Mouse (Mus musculus) forebrain, embryonic 11.5 days (tissue): ENCODE results near the gene Serpina3n. TPM values are rescaled to one million over a fixed set of nuclear protein-coding genes. Genes with fewer than 3 reads are reported as not detected.
A peak's percentile ranks its signal among the peaks of the same experiment; 100 is the strongest.
"Not testable (repeated sequence)": the region's sequence is repeated elsewhere in the genome, so short reads cannot be mapped to it uniquely, and the experiment has no call there.

Experiments
- ATAC-seq: fragments of 200-750 bp; cut with Nextera tagmentation; replicated peaks from 2 replicates; pipeline ENCODE4 v1.8.0; 2017; ENCODE audit warnings: moderate TSS enrichment; ENCODE audit not compliant: low FRiP score
- DNase-seq: peaks from one replicate; pipeline ENCODE4 v3.0.0-alpha.2; 2017; ENCODE audit warnings: low spot score
- H3K27ac ChIP-seq: fragments of 300-500 bp; sonication (generic); 2 replicates; pipeline ENCODE4 v1.5.1; 2014; ENCODE audit warnings: low read depth, low read length
- H3K27me3 ChIP-seq: fragments of 300-500 bp; sonication (generic); 2 replicates; pipeline ENCODE4 v1.6.1; 2014; ENCODE audit warnings: mild to moderate bottlenecking, low read length, mixed read lengths; ENCODE audit not compliant: control insufficient read depth, insufficient read depth
- H3K36me3 ChIP-seq: fragments of 300-500 bp; sonication (generic); 2 replicates; pipeline ENCODE4 v1.6.1; 2014; ENCODE audit warnings: mild to moderate bottlenecking, low read length, moderate library complexity, mixed read lengths; ENCODE audit not compliant: control insufficient read depth, insufficient read depth
- H3K4me1 ChIP-seq: fragments of 300-500 bp; sonication (generic); replicated peaks from 2 replicates; pipeline ENCODE4 v1.6.1; 2014; ENCODE audit warnings: low read length, mixed read lengths; ENCODE audit not compliant: control insufficient read depth, insufficient read depth
- H3K4me2 ChIP-seq: fragments of 300-500 bp; sonication (generic); 2 replicates; pipeline ENCODE4 v1.6.1; 2014; ENCODE audit warnings: low read depth, mild to moderate bottlenecking, low read length, moderate library complexity, mixed read lengths; ENCODE audit not compliant: severe bottlenecking
- H3K4me3 ChIP-seq: fragments of 300-500 bp; sonication (generic); 2 replicates; pipeline ENCODE4 v1.5.1; 2014; ENCODE audit warnings: low read depth, low read length
- H3K9ac ChIP-seq: fragments of 300-500 bp; sonication (generic); 2 replicates; pipeline ENCODE4 v1.6.1; 2014; ENCODE audit warnings: low read length
- H3K9me3 ChIP-seq: fragments of 300-500 bp; sonication (generic); 2 replicates; pipeline ENCODE4 v1.6.1; 2016; ENCODE audit warnings: low read length, mixed read lengths; ENCODE audit not compliant: control insufficient read depth
- WGBS: fragments of 180-500 bp; shearing (Covaris S2); extraction: QIAGEN DNeasy Blood & Tissue Kit; methylation state at CpG from one replicate; pipeline ENCODE4 v1.1.7; 2014; 5-methylcytosine and 5-hydroxymethylcytosine counted together
- polyA plus RNA-seq: library from polyadenylated mRNA; unstranded; fragments of >200 nt; fragmentation: Nextera tagmentation; extraction: Ambion mirVana; gene quantifications from 2 replicates; pipeline ENCODE4 v1.2.1, GENCODE M21; 2014

Serpina3n gene
- polyA plus RNA-seq, 1 experiment from 2014 or later: not detected

DNA sequence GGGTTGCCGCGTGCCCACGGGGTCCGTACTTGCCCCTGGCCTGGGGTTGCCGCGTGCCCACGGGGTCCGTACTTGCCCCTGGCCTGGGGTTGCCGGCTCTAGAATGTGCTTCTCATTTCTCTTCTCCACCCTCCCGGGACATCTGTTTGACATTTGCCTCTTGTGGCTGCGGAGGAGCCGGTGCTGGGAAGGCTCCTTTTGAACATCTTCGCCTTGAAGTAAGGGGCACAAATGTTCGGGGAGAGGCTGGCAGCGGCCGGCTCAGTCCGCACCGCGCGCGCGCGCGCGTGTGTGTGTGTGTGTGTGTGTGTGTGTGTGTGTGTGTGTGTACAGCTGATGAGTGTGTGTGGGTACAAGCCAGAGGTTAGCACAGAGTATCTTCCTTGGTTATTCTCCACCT is 40.5 kb downstream of the Serpina3n start:
- not testable (repeated sequence) for DNase-seq, H3K4me3 ChIP-seq, H3K9me3 ChIP-seq, H3K36me3 ChIP-seq, H3K27ac ChIP-seq, H3K27me3 ChIP-seq, ATAC-seq, H3K4me2 ChIP-seq, H3K9ac ChIP-seq, H3K4me1 ChIP-seq
- WGBS: 78% methylated on average over 25 of the region's 25 CpGs

DNA sequence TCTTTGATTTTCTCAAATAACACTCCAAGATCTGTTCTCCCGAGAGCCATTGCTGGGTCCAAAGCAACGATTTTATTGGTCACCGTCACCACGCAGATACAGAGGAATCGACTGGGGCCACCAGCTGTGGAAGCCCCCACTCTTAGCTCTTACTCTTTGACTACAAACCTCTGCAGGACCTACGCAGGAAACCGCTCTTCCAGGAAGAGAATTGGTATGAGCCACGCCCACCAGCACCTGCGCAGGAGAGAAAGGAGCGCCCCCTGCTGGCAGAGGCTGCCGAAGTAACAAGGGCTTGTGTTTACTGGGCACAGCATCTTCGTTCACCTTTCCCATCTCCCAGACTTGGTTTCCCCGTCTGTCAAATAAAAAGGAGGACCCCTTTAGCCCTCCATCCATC is 41.6 kb downstream of the Serpina3n start:
- ATAC-seq (peak; percentile 51; the same call in 1 of the 2 replicates), DNase-seq (peak; percentile 78)
- Histone ChIP-seq H3K4me1 (no peaks in the 10 kb centered on the region), H3K4me2 (no peak overlapping the region), H3K9me3 (no peaks in the 10 kb centered on the region), H3K4me3 (no peak overlapping the region), H3K27ac (no peak overlapping the region), H3K9ac (no peak overlapping the region), H3K36me3 (no peaks in the 10 kb centered on the region), H3K27me3 (no peaks in the 10 kb centered on the region)
- 30% methylated on average over 13 of the region's 13 CpGs for WGBS

DNA sequence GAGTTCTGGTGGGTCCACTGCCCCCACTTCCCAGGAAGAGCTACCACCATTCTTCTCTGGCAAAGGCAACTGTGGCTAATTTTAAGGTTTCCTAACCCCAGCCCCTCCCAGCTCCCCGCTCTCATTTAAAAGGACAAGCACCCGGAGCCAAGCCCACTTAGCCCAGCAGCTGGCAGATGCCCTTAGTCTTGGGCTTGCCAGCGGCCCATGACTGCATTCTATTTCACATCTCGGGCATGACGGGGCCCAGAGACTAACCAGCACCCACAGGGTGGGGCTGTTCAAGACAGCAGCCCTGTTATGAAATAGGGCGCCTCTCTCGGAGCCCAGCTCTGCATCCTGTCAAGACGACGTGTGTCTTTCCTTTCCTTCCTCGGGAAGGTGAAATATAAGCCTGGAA is 43.7 kb downstream of the Serpina3n start:
- Histone ChIP-seq H3K9ac (no peak overlapping the region), H3K27ac (no peak overlapping the region), H3K4me1 (no peaks in the 10 kb centered on the region), H3K27me3 (no peaks in the 10 kb centered on the region), H3K9me3 (no peaks in the 10 kb centered on the region), H3K36me3 (no peaks in the 10 kb centered on the region), H3K4me3 (no peak overlapping the region), H3K4me2 (no peak overlapping the region)
- 83% methylated on average over 10 of the region's 10 CpGs for WGBS
- no peak for DNase-seq
- no peak for ATAC-seq

DNA sequence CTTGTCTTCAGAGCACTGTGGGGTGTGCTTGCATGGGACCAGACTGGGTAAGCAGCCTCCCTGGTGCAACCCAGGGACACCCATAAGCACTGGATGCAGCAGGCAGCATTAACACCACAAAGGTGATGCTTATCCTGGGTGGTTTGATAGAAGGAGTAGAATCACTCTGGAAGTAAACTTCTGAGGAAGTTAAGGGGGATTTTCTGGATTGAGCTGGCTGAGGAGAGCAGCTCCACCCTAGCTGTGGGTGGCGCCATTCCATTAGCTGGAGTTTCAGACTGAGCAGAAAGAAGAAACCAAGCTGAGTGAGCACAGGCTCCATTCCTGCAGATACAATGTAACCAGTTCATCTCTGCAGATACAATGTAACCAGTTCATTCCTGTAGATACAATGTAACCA is 46.5 kb downstream of the Serpina3n start:
- H3K9me3 ChIP-seq: no peaks in the 10 kb centered on the region
- H3K4me1 ChIP-seq: no peaks in the 10 kb centered on the region
- no peak for DNase-seq
- 74% methylated on average over 1 of the region's 1 CpGs for WGBS
- no peak for ATAC-seq
- no peaks in the 10 kb centered on the region for H3K36me3 ChIP-seq
- no peak overlapping the region for H3K27ac ChIP-seq
- no peak overlapping the region for H3K4me2 ChIP-seq
- H3K4me3 ChIP-seq: no peak overlapping the region
- H3K27me3 ChIP-seq: no peaks in the 10 kb centered on the region
- no peak overlapping the region for H3K9ac ChIP-seq

DNA sequence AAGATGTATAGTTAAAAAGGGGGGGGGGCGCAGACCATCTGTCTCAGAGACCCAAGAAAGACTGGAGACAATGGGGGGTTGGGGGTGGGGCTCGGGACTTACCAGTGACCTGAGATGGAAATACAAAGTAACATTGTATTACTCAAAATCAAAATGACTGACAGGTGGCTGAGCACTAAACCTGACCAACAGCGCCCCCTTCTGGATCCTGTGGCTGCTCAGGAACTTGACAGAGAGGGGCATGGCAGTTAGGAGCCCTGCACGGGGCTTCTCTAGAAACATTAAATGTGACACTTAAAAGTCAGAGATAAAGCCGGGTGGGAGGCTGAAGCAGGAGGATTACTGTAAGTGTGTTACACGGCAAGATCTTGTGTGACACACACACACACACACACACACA is 52.8 kb downstream of the Serpina3n start:
- H3K27me3 ChIP-seq: peaks cover 4% of the 10 kb centered on the region; the same call in 1 of the 2 replicates
- no peaks in the 10 kb centered on the region for H3K9me3 ChIP-seq
- ATAC-seq: no peak
- no peak overlapping the region for H3K27ac ChIP-seq
- no peaks in the 10 kb centered on the region for H3K36me3 ChIP-seq
- H3K4me1 ChIP-seq: no peaks in the 10 kb centered on the region; the same call in 1 of the 2 replicates
- H3K4me3 ChIP-seq: no peak overlapping the region
- H3K4me2 ChIP-seq: no peak overlapping the region
- DNase-seq: no peak
- 58% methylated on average over 6 of the region's 6 CpGs for WGBS
- H3K9ac ChIP-seq: no peak overlapping the region

DNA sequence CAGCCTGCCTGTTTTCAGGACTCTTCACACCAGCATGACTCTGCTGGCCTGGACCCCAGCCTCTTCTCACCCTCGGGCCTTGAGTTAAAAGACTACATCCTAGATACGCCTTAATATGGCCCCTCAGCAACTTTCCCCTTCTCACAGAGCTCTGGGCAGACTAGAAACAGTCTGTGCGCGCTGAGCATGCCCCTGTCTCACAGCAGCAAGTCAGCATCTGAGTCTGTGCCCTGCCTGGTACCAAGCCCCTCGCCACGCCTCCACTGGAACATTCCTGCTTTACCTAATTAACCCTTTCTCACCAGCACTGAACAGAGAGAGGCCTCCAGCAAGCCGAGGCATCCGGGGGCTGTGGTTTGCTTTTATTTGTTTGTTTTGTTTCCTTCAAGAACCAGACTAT is 54.8 kb downstream of the Serpina3n start:
- 18% methylated on average over 8 of the region's 8 CpGs for WGBS
- H3K27ac ChIP-seq: no peak overlapping the region
- H3K27me3 ChIP-seq: peaks cover 4% of the 10 kb centered on the region; the same call in 1 of the 2 replicates
- H3K4me3 ChIP-seq: no peak overlapping the region
- H3K36me3 ChIP-seq: no peaks in the 10 kb centered on the region
- H3K9me3 ChIP-seq: no peaks in the 10 kb centered on the region
- no peaks in the 10 kb centered on the region; the same call in 1 of the 2 replicates for H3K4me1 ChIP-seq
- no peak for DNase-seq
- H3K9ac ChIP-seq: no peak overlapping the region
- ATAC-seq: no peak
- no peak overlapping the region for H3K4me2 ChIP-seq

Other genes starting within 250 kb of the Serpina3n start
- 0.27 and 0.37 TPM in 2 replicates for gene Serpina3f, start 192.2 kb upstream of the Serpina3n start, polyA plus RNA-seq
- gene Serpina3g, start 170.5 kb upstream of the Serpina3n start, polyA plus RNA-seq: 0.28 TPM in 1 of 2 replicates, not detected in the other
- gene Serpina3i, start 143.6 kb upstream of the Serpina3n start, polyA plus RNA-seq: 0.09 TPM in 1 of 2 replicates, not detected in the other
- not detected in 2 replicates for gene Serpina3j, start 92.2 kb upstream of the Serpina3n start, polyA plus RNA-seq
- gene Serpina3k, start 68.2 kb upstream of the Serpina3n start, polyA plus RNA-seq: not detected in 2 replicates
- not detected in 2 replicates for gene Serpina3m, start 68.2 kb upstream of the Serpina3n start, polyA plus RNA-seq
- 0.71 and 1.2 TPM in 2 replicates for gene Gsc, start 66.6 kb downstream of the Serpina3n start, polyA plus RNA-seq